In the genomic region with DNA sequence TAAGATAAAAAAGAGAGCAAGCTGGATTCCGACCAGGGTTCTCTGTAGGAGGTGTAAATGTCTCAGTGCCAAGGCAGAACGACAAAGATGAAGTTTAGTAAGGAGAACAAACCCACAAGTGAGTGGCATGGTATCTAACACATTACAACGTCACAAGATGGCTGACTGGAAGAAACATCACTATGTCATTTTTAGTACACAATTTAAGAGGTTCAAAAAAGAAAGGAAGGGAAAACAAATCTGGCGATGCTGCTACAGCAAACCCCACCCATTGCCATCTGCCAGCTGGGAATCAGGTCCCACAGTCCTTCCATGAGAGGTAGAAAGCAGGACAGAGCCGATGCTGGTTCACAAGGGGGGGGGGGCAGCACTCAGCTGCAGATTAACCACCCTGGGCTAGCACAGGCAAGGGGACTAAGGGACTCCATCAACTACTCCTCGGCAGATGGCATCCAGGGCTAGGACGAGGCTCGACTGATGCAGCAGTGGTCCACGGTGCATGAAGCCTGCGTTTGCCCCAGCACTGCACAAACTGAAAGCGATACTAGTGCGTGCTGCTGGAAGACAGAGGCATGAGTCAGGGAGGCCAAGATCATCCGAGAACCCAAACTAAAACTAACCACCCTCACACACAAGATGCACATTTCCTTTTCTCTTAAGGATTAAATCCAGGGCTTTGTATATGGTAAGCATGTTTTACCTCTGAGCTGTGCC, we compare ENCODE assay signal across 13 mouse cellular contexts.
"Had no signal": no experiment of that assay in that cellular context is flagged by ENCODE, and none has a peak within 500 bp of the region (broad histone marks: within the 10 kb centered on the region; RNA-seq: fewer than 3 reads in every experiment).

No protein-coding gene starts in this region.

- DNase-seq: kidney, adult 8-10 months; kidney, postnatal 25 days; liver; liver, embryonic 13.5 days; liver, postnatal 0 days; lung, postnatal 14 days; right cerebral cortex, postnatal 4 days; thymus, postnatal 36 days had no signal

- H3K4me2 ChIP-seq: limb, embryonic 12.5 days; liver, embryonic 13.5 days; lung, embryonic 15.5 days; midbrain, embryonic 15.5 days; neural tube, embryonic 12.5 days had no signal

- H3K9ac ChIP-seq: limb, embryonic 12.5 days; liver, embryonic 13.5 days; liver, postnatal 0 days; lung, embryonic 15.5 days; midbrain, embryonic 15.5 days; neural tube, embryonic 12.5 days had no signal

- H3K27me3 ChIP-seq: limb, embryonic 12.5 days; liver, embryonic 13.5 days; lung, embryonic 15.5 days; midbrain, embryonic 15.5 days; neural tube, embryonic 12.5 days had no signal

- H3K4me1 ChIP-seq: limb, embryonic 12.5 days; liver, embryonic 13.5 days; lung, embryonic 15.5 days; midbrain, embryonic 15.5 days; neural tube, embryonic 12.5 days had no signal

- H3K27ac ChIP-seq: limb, embryonic 12.5 days; liver, embryonic 13.5 days; lung, embryonic 15.5 days; macrophage; midbrain, embryonic 15.5 days; neural tube, embryonic 12.5 days had no signal

- H3K4me3 ChIP-seq: limb, embryonic 12.5 days; liver, embryonic 13.5 days; lung, embryonic 15.5 days; midbrain, embryonic 15.5 days; neural tube, embryonic 12.5 days had no signal

- H3K9me3 ChIP-seq: limb, embryonic 12.5 days; liver, embryonic 13.5 days; lung, embryonic 15.5 days; midbrain, embryonic 15.5 days; neural tube, embryonic 12.5 days had no signal

- ATAC-seq: liver, postnatal 0 days; midbrain, embryonic 15.5 days had no signal
